ENCODE assay signal across 10 mouse cellular contexts in the genomic region with DNA sequence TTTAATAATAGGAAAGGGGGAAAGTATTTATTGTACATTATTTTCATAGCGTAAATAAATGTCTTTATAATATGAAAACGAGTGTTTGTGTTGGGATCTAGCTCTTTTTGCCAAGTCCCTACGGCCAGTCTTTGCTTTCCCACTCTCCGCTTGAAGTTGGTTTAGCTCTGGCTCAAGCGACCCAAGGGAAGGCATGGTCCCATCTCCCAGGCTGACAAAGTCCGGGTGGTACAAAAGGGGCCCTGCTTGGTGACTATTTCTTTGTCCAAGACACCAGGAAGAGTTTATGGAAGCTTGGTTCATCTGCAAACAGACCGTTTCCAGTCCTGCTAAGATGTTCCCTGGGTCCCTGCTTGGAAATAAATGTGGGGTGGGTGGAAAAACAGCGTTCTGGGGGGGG. TPM values are rescaled to one million over a fixed set of nuclear protein-coding genes. Genes with fewer than 3 reads are reported as not detected.
DNase-seq lines count a peak whose midpoint lies in the region; ATAC-seq and TF ChIP-seq lines count a peak whose summit lies in the region.
"Had no signal": no experiment of that assay in that cellular context is flagged by ENCODE, and none has a peak within 500 bp of the region (broad histone marks: within the 10 kb centered on the region; RNA-seq: fewer than 3 reads in every experiment).

No protein-coding gene starts in this region.

- peak overlapping the region; percentile 32 for H3K4me3 ChIP-seq in heart, embryonic 12.5 days
- H3K4me3 ChIP-seq in hindbrain, embryonic 10.5 days = peak overlapping the region; percentile 69
- H3K4me3 ChIP-seq in liver, embryonic 11.5 days (ENCODE audit: low read depth, low read length) = peak overlapping the region; percentile 42
- H3K4me3 ChIP-seq in left cerebral cortex, adult 2 months = no peak overlapping the region

- peak overlapping the region; percentile 62 for H3K4me2 ChIP-seq in heart, embryonic 12.5 days
- peak overlapping the region; percentile 63 for H3K4me2 ChIP-seq in liver, embryonic 11.5 days

- ATAC-seq in heart, embryonic 12.5 days (ENCODE audit: insufficient number of reproducible peaks, low FRiP score) = no peak
- ATAC-seq in liver, embryonic 11.5 days (replicated peaks; ENCODE audit: low FRiP score) = no peak
- ATAC-seq in monocyte, adult 5-6 weeks (replicated peaks; ENCODE audit: insufficient number of reproducible peaks, low FRiP score, low TSS enrichment, poor library complexity, severe bottlenecking) = no peak

- peak overlapping the region; percentile 16; the same call in 1 of the 2 replicates for H3K27ac ChIP-seq in heart, embryonic 12.5 days (ENCODE audit: poor library complexity, severe bottlenecking)
- H3K27ac ChIP-seq in hindbrain, embryonic 10.5 days = peak overlapping the region; percentile 95
- H3K27ac ChIP-seq in liver, embryonic 11.5 days (ENCODE audit: low read depth, low read length) = peak overlapping the region; percentile 77
- H3K27ac ChIP-seq in left cerebral cortex, adult 2 months = no peak overlapping the region

- no peak for TF ChIP-seq CTCF in brain, embryonic 14.5 days (IDR thresholded peaks at IDR 0.05; ENCODE audit: borderline replicate concordance, extremely low read depth, insufficient read depth, insufficient read length)
- no peak for TF ChIP-seq CTCF in left cerebral cortex, adult 2 months (IDR thresholded peaks at IDR 0.05)

- intact Hi-C loops in left cerebral cortex, adult 2 months (cut with DNase I) = loop anchor here (5.0 kb wide), 2 partner anchors 37 to 342 kb away; partner anchors contain the start of gene Hoxb4

- H3K9me3 ChIP-seq in heart, embryonic 12.5 days (replicated peaks) = no peaks in the 10 kb centered on the region
- H3K9me3 ChIP-seq in hindbrain, embryonic 10.5 days = no peaks in the 10 kb centered on the region
- no peaks in the 10 kb centered on the region for H3K9me3 ChIP-seq in liver, embryonic 11.5 days (ENCODE audit: control insufficient read depth, low read length)
- H3K9me3 ChIP-seq: megakaryocyte, embryonic 14.5 days had no signal

- WGBS in heart, embryonic 12.5 days = 18% methylated on average over 8 of the region's 8 CpGs
- WGBS in hindbrain, embryonic 10.5 days = 4% methylated on average over 8 of the region's 8 CpGs
- WGBS in liver, embryonic 11.5 days = 17% methylated on average over 8 of the region's 8 CpGs

- H3K27me3 ChIP-seq in heart, embryonic 12.5 days (replicated peaks) = peaks cover 81% of the 10 kb centered on the region
- peaks cover 99% of the 10 kb centered on the region for H3K27me3 ChIP-seq in hindbrain, embryonic 10.5 days (ENCODE audit: insufficient read depth, poor library complexity, severe bottlenecking)
- peaks cover 80% of the 10 kb centered on the region for H3K27me3 ChIP-seq in liver, embryonic 11.5 days (replicated peaks; ENCODE audit: control insufficient read depth, insufficient read depth, low read length)

- H3K4me1 ChIP-seq in heart, embryonic 12.5 days (replicated peaks) = peaks cover 19% of the 10 kb centered on the region
- H3K4me1 ChIP-seq in hindbrain, embryonic 10.5 days (replicated peaks) = peaks cover 23% of the 10 kb centered on the region; the same call in 1 of the 2 replicates
- H3K4me1 ChIP-seq in liver, embryonic 11.5 days (replicated peaks; ENCODE audit: control insufficient read depth, insufficient read depth, low read length) = no peaks in the 10 kb centered on the region

- peak overlapping the region; percentile 31; the same call in 1 of the 2 replicates for H3K9ac ChIP-seq in heart, embryonic 12.5 days
- H3K9ac ChIP-seq in liver, embryonic 11.5 days (ENCODE audit: low read depth, low read length) = peak overlapping the region; percentile 60

- DNase-seq in heart, adult 9 months (ENCODE audit: low spot score in 2 of 2) = no peak
- peak; percentile 53 for DNase-seq in brain, embryonic 14.5 days (ENCODE audit: low read depth)
- no peak for DNase-seq in hindbrain, embryonic 10.5 days (ENCODE audit: low spot score)
- no peak for DNase-seq in liver, embryonic 11.5 days (ENCODE audit: low spot score)
- no peak for DNase-seq in left cerebral cortex, adult 2 months (ENCODE audit: extremely low spot score in 1 of 2, low spot score in 2 of 2)
- no peak for DNase-seq in cerebellum, postnatal 25 days

- no peaks in the 10 kb centered on the region for H3K36me3 ChIP-seq in heart, embryonic 12.5 days
- peaks cover 11% of the 10 kb centered on the region for H3K36me3 ChIP-seq in hindbrain, embryonic 10.5 days
- no peaks in the 10 kb centered on the region for H3K36me3 ChIP-seq in liver, embryonic 11.5 days (ENCODE audit: control insufficient read depth, insufficient read depth, low read length)

- TF ChIP-seq POLR2A in brain, embryonic 14.5 days (IDR thresholded peaks at IDR 0.05; ENCODE audit: borderline replicate concordance, extremely low read depth, insufficient read depth, insufficient read length, poor library complexity, severe bottlenecking) = no peak

RNA-seq across cellular contexts. Expression of gene Hoxb2, which starts 3.6 kb away (rescaled TPM):
- polyA plus RNA-seq in heart, embryonic 12.5 days (2016; fragmentation: Nextera tagmentation; extraction: Ambion mirVana) = 4.0 TPM in 2 replicates
- polyA plus RNA-seq in brain, embryonic 14.5 days (2012; rRNA removed) = 3.6 and 18.5 TPM in 2 replicates
- 30.1 and 49.6 TPM in 2 replicates for polyA plus RNA-seq in hindbrain, embryonic 10.5 days (2016; fragmentation: Nextera tagmentation; extraction: Ambion mirVana)
- 11.2 and 11.3 TPM in 2 replicates for polyA plus RNA-seq in liver, embryonic 11.5 days (2014; fragmentation: Nextera tagmentation; extraction: Ambion mirVana)
- total RNA-seq in left cerebral cortex, adult 2 months (2021) = not detected
- total RNA-seq in monocyte, adult 5-6 weeks (2017) = not detected in 3 replicates

RNA-seq across cellular contexts. Expression of gene Hoxb1, which starts 11.6 kb away (rescaled TPM):
- not detected in 2 replicates for polyA plus RNA-seq in heart, embryonic 12.5 days (2016; fragmentation: Nextera tagmentation; extraction: Ambion mirVana)
- polyA plus RNA-seq in brain, embryonic 14.5 days (2012; rRNA removed) = 0.04 TPM in 1 of 2 replicates, not detected in the other
- polyA plus RNA-seq in hindbrain, embryonic 10.5 days (2016; fragmentation: Nextera tagmentation; extraction: Ambion mirVana) = 15.4 and 22.7 TPM in 2 replicates
- polyA plus RNA-seq in liver, embryonic 11.5 days (2014; fragmentation: Nextera tagmentation; extraction: Ambion mirVana) = 0.73 and 0.85 TPM in 2 replicates
- total RNA-seq in left cerebral cortex, adult 2 months (2021) = not detected
- total RNA-seq in monocyte, adult 5-6 weeks (2017) = not detected in 3 replicates
- polyA plus RNA-seq: testis, adult 2 months had no signal

RNA-seq across cellular contexts. Expression of gene Hoxb3, which starts 30.8 kb away (rescaled TPM):
- polyA plus RNA-seq in heart, embryonic 12.5 days (2016; fragmentation: Nextera tagmentation; extraction: Ambion mirVana) = 0.45 and 0.86 TPM in 2 replicates
- 4.6 and 41.7 TPM in 2 replicates for polyA plus RNA-seq in brain, embryonic 14.5 days (2012; rRNA removed)
- 5.3 and 9.6 TPM in 2 replicates for polyA plus RNA-seq in hindbrain, embryonic 10.5 days (2016; fragmentation: Nextera tagmentation; extraction: Ambion mirVana)
- polyA plus RNA-seq in liver, embryonic 11.5 days (2014; fragmentation: Nextera tagmentation; extraction: Ambion mirVana) = 0.97 and 1.3 TPM in 2 replicates
- total RNA-seq in left cerebral cortex, adult 2 months (2021) = not detected
- 1.4 to 2.1 TPM (median 1.8 TPM) in 3 replicates for total RNA-seq in monocyte, adult 5-6 weeks (2017)

RNA-seq across cellular contexts. Expression of gene Hoxb4, which starts 35.9 kb away (rescaled TPM):
- 0.19 and 0.32 TPM in 2 replicates for polyA plus RNA-seq in heart, embryonic 12.5 days (2016; fragmentation: Nextera tagmentation; extraction: Ambion mirVana)
- polyA plus RNA-seq in brain, embryonic 14.5 days (2012; rRNA removed) = 0.72 and 6.6 TPM in 2 replicates
- polyA plus RNA-seq in hindbrain, embryonic 10.5 days (2016; fragmentation: Nextera tagmentation; extraction: Ambion mirVana) = 0.47 and 3.1 TPM in 2 replicates
- 0.71 and 1.1 TPM in 2 replicates for polyA plus RNA-seq in liver, embryonic 11.5 days (2014; fragmentation: Nextera tagmentation; extraction: Ambion mirVana)
- total RNA-seq in left cerebral cortex, adult 2 months (2021) = not detected
- total RNA-seq in monocyte, adult 5-6 weeks (2017) = 4.7 to 6.6 TPM (median 5.2 TPM) in 3 replicates

RNA-seq across cellular contexts. Expression of gene Hoxb5, which starts 50.8 kb away (rescaled TPM):
- 0.14 and 1.9 TPM in 2 replicates for polyA plus RNA-seq in heart, embryonic 12.5 days (2016; fragmentation: Nextera tagmentation; extraction: Ambion mirVana)
- polyA plus RNA-seq in brain, embryonic 14.5 days (2012; rRNA removed) = 3.3 and 43.9 TPM in 2 replicates
- polyA plus RNA-seq in hindbrain, embryonic 10.5 days (2016; fragmentation: Nextera tagmentation; extraction: Ambion mirVana) = 0.14 and 6.3 TPM in 2 replicates
- polyA plus RNA-seq in liver, embryonic 11.5 days (2014; fragmentation: Nextera tagmentation; extraction: Ambion mirVana) = 3.7 and 4.5 TPM in 2 replicates
- total RNA-seq in left cerebral cortex, adult 2 months (2021) = not detected
- not detected in 3 replicates for total RNA-seq in monocyte, adult 5-6 weeks (2017)
